Mouse (Mus musculus) c-Kit-positive CD71-positive TER-119-positive erythroid progenitor cells, embryonic 14.5 days (primary cell): ENCODE results near the gene Arhgap21.
"Not testable (repeated sequence)": the region's sequence is repeated elsewhere in the genome, so short reads cannot be mapped to it uniquely, and the experiment has no call there.

Source experiments
- DNase-seq: peaks from one replicate; pipeline ENCODE4 v3.0.0-alpha.2; 2013; ENCODE audit warnings: low spot score

Gene Arhgap21

DNA sequence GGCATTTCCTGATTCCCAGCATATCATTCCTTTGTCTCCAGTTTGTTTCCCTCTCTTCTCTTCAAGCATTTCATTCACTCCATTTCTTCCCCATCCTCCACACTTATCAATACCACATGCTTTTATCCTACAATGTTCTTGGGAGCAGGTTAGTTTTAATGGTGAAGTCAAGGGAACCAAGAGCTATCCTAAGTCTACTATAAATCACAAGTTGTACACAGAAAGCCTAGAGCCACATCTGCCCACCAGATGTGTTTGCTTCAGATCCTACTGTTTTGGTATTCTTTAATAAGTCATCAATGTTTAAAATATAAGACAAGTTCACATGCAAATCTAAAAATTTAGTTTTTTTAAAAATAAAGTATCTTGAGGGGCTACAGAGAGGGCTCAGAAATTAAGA lies 27.6 kb downstream of the Arhgap21 start:
- no peak for DNase-seq

DNA sequence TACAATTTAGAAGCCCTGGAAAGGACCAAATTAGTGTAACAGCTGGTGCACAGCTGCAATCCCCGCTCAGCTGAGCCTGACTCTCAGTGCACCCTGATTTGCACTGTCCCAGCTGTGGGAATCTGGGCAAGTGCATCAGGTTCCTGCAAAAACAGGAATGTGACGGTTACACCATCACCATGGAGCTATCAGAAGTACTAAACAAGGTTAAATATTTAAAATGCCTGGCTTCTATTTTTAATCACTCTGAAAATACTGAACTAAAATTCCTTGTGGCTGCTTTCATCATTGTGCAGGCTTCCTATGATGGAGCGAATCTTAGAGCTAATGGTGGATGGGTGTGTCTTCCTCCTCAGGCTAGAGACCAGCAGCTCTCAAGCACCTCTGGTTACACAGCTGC lies 29.3 kb downstream of the Arhgap21 start:
- DNase-seq = no peak

- DNase-seq = no peak
Observed at GRCm38 (mm10) chr2:20936609-20937221, 32.0 kb downstream of the Arhgap21 start.

- no peak for DNase-seq
Observed at GRCm38 (mm10) chr2:20934406-20934805, 34.3 kb downstream of the Arhgap21 start.

GRCm38 (mm10) chr2:20932748-20933313 lies 35.9 kb downstream of the Arhgap21 start:
- DNase-seq = no peak

DNA sequence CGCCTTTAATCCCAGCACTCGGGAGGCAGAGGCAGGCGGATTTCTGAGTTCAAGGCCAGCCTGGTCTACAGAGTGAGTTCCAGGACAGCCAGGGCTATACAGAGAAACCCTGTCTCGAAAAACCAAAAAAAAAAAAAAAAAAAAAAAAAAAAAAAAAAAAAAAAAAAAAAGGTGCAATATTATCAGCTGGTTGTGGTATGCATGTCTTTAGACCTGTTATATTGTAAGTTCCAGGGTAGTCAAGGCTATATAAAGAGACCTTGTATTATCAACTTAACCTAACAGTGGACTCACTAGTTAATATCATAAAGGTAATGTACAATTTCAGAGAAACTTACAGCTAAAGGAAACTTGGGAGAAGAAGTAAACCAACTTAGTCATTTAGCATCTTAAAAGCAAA lies 36.9 kb downstream of the Arhgap21 start:
- not testable (repeated sequence) for DNase-seq

DNA sequence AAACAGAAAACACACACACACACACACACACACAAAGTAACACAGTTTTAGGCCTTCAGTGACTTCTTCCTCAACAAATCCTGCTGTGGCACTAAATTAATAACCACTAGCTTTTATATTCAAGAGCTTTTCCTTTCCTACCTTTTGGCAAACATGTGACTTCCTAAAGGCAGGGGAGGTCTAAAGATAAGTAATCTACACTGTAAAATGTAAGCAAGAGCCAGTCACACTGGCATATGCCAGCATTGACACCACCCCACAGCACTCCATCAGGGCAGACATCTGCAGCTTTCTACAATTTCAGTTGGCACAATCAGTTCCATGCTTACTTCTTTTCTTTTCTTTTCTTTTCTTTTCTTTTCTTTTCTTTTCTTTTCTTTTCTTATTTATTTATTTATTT lies 40.2 kb downstream of the Arhgap21 start:
- no peak for DNase-seq

GRCm38 (mm10) chr2:20924938-20925337 lies 43.7 kb downstream of the Arhgap21 start:
- no peak for DNase-seq

GRCm38 (mm10) chr2:20922366-20922765 lies 46.3 kb downstream of the Arhgap21 start:
- DNase-seq = no peak

DNA sequence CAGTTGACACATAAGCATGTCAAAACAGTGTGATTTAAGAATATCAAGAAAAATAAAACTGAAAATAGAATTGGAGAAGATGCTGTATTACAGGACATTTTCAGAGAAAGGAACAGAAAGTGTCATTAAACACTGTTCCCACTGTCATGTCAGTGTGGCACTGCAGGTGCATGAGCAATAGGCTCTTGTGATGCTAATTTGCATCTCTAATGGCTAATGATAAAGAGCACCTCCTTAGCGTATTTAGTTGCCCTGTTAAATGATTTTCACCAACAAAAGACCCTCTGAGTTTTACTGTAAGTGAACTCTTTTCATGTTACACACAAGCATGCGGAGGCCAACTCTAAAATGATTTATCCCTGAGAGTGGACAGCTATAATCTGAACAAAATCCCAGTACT lies 47.1 kb downstream of the Arhgap21 start:
- DNase-seq = no peak

- no peak for DNase-seq
Observed at GRCm38 (mm10) chr2:20921021-20921420, 47.7 kb downstream of the Arhgap21 start.

- DNase-seq = no peak
Observed at GRCm38 (mm10) chr2:20914531-20915320, 54.0 kb downstream of the Arhgap21 start.

DNA sequence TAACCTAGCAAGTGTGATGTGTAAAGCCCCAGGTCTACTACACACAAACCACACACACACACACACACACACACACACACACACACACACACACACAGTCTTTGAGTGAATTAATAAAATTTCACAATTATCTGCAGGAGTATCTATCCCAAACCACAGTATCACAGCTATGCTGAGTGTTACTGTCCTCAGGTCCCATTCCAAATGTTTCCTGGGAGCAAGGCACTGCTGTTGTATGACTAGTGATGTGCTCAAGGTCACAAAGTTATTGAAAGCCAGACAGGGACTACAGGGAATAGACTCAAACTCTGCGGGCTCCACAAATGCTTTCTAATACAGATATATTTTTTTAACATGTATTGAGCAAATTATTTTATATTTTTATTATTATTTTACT lies 55.7 kb downstream of the Arhgap21 start:
- no peak for DNase-seq

GRCm38 (mm10) chr2:20912348-20913018 lies 56.2 kb downstream of the Arhgap21 start:
- no peak for DNase-seq

GRCm38 (mm10) chr2:20910446-20910845 lies 58.2 kb downstream of the Arhgap21 start:
- no peak for DNase-seq

GRCm38 (mm10) chr2:20909404-20909803 lies 59.3 kb downstream of the Arhgap21 start:
- DNase-seq = no peak

DNA sequence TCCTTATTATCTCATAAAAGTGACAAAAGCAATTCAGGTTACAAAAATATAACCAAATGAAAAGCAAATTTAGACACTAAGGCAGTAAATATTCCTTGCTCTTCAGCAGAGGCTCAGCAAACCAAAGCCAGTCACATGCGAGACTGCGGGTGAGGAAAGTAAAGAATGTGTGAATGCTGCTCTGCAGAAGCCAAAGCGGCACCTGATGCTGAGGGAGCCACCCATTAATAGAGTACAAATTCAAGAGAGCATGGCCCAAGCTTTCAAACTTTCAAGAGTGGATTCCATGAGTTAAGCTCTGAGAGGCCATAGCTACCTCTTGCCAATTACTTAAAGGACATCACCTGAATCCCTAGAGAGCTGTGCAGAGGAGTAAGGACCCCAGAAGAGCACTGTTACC lies 61.4 kb downstream of the Arhgap21 start:
- DNase-seq = no peak

- no peak for DNase-seq
Observed at GRCm38 (mm10) chr2:20905411-20905810, 63.3 kb downstream of the Arhgap21 start.

DNA sequence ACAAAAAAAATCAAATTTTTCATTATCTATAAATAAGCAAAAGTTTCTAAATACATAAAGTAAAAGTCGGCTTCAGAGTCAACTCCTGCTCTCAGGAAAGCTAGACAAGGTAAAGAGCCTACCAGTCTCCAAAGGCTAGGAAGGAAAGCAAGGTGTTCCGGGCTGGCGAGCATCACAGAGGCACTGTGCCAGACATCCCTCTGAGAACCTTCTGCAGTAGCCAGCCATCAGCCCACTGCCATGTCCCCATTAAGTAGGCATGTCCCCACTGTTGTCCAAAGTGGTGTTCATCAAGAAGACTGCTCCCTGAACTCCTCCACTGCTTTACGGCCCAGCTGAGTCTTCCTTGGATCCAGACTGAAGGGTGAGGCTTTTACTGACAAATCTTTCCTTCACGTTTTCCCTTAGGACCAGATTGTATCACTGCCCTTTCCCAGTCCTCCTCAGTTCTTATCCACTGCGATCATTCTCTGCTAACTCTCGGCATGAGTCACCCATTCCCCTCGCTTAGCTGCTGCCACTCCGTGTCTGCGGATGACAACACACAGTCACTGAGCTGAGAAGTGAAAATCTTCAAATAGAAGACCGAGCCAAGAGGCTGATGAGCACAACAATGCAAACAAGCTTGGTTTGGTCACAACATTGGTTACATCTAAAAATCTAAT lies 65.6 kb downstream of the Arhgap21 start:
- DNase-seq = no peak

DNA sequence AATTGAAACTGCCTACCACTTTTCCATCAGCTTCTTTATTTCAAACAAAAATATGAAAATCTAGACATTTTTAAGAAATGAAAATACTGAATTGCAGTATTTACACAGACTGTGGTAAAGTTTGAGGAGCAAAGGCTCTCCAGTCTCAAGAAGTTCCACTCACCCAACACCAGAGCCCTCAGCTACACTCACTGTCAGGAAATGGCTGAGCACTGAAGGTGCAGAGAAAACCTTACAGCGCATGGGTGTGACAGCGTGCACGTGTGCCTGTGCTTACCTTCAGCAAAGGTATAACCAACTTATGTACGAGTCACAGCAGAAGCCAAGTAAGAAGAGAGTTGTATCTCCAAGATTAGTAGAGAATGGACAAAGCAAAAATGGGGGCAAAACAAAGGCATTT lies 66.8 kb downstream of the Arhgap21 start:
- no peak for DNase-seq

DNA sequence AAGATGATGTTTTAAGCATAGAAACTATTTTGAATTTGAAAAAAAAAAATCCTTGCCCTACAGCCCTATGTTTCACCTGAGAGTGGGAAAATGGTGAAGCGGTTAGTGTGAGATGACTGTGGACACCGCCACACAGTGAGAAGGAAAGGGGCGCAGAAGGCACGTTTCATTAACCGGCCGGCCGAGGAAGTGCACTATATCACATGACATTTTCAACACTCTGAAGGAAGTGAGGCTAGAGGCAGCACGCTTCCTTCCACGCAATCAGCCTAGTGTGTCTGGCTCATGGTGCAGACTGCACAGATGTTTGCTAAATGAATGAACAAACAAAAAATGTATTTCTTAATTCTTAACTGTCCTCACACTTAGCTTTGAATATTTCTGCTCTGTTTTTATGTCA lies 69.4 kb downstream of the Arhgap21 start:
- DNase-seq = peak; percentile 15

GRCm38 (mm10) chr2:20898684-20899083 lies 70.0 kb downstream of the Arhgap21 start:
- DNase-seq = peak; percentile 58
